Mouse (Mus musculus): ENCODE results near the gene Pip4k2a. TPM values are rescaled to one million over a fixed set of nuclear protein-coding genes. Genes with fewer than 3 reads are reported as not detected.

The Pip4k2a gene
- polyA plus RNA-seq, 1 experiment = 9.5 TPM

GRCm38 (mm10) chr2:18938232-18938631, 59.7 kb downstream of the Pip4k2a start:
- DNase-seq = no peak
- no peak for TF ChIP-seq POLR2A (IDR thresholded peaks at IDR 0.05; ENCODE audit: borderline replicate concordance, extremely low read depth, low read depth, low read length)
- 33% methylated on average over 1 of the region's 1 CpGs for WGBS
- peaks cover 15% of the 10 kb centered on the region for H3K4me1 ChIP-seq (ENCODE audit: control insufficient read depth, insufficient read depth, low read length)
- no peak overlapping the region for H3K4me3 ChIP-seq (replicated peaks; ENCODE audit: extremely low read depth, low read depth, low read length)

- peaks cover 13% of the 10 kb centered on the region for H3K4me1 ChIP-seq (ENCODE audit: control insufficient read depth, insufficient read depth, low read length)
- H3K4me3 ChIP-seq (replicated peaks; ENCODE audit: extremely low read depth, low read depth, low read length) = no peak overlapping the region
- 28% methylated on average over 2 of the region's 2 CpGs for WGBS
- TF ChIP-seq POLR2A (IDR thresholded peaks at IDR 0.05; ENCODE audit: borderline replicate concordance, extremely low read depth, low read depth, low read length) = no peak
- no peak for TF ChIP-seq CTCF (IDR thresholded peaks at IDR 0.05; ENCODE audit: insufficient read depth, low read length)
- no peak for DNase-seq
These were observed 60.3 kb downstream of the Pip4k2a start for GRCm38 (mm10) chr2:18937611-18938010.

GRCm38 (mm10) chr2:18936446-18936845, 61.5 kb downstream of the Pip4k2a start:
- 91% methylated on average over 7 of the region's 7 CpGs for WGBS
- no peak for DNase-seq
- TF ChIP-seq CTCF (IDR thresholded peaks at IDR 0.05; ENCODE audit: insufficient read depth, low read length) (no peak), POLR2A (IDR thresholded peaks at IDR 0.05; ENCODE audit: borderline replicate concordance, extremely low read depth, low read depth, low read length) (no peak)
- H3K4me3 ChIP-seq (replicated peaks; ENCODE audit: extremely low read depth, low read depth, low read length) = no peak overlapping the region
- peaks cover 13% of the 10 kb centered on the region for H3K4me1 ChIP-seq (ENCODE audit: control insufficient read depth, insufficient read depth, low read length)

- peaks cover 9% of the 10 kb centered on the region for H3K4me1 ChIP-seq (ENCODE audit: control insufficient read depth, insufficient read depth, low read length)
- WGBS = 73% methylated on average over 2 of the region's 2 CpGs
- no peak for DNase-seq
- H3K4me3 ChIP-seq (replicated peaks; ENCODE audit: extremely low read depth, low read depth, low read length) = no peak overlapping the region
- TF ChIP-seq POLR2A (IDR thresholded peaks at IDR 0.05; ENCODE audit: borderline replicate concordance, extremely low read depth, low read depth, low read length) = no peak
- no peak for TF ChIP-seq CTCF (IDR thresholded peaks at IDR 0.05; ENCODE audit: insufficient read depth, low read length)
These were observed 62.3 kb downstream of the Pip4k2a start for GRCm38 (mm10) chr2:18935581-18936027.

GRCm38 (mm10) chr2:18934131-18934530, 63.8 kb downstream of the Pip4k2a start:
- DNase-seq = no peak
- Histone ChIP-seq H3K4me3 (replicated peaks; ENCODE audit: extremely low read depth, low read depth, low read length) (no peak overlapping the region), H3K4me1 (ENCODE audit: control insufficient read depth, insufficient read depth, low read length) (peaks cover 7% of the 10 kb centered on the region)
- TF ChIP-seq POLR2A (IDR thresholded peaks at IDR 0.05; ENCODE audit: borderline replicate concordance, extremely low read depth, low read depth, low read length) (no peak), CTCF (IDR thresholded peaks at IDR 0.05; ENCODE audit: insufficient read depth, low read length) (no peak)
- 96% methylated on average over 9 of the region's 9 CpGs for WGBS

- TF ChIP-seq CTCF (IDR thresholded peaks at IDR 0.05; ENCODE audit: insufficient read depth, low read length) (no peak), POLR2A (IDR thresholded peaks at IDR 0.05; ENCODE audit: borderline replicate concordance, extremely low read depth, low read depth, low read length) (no peak)
- Histone ChIP-seq H3K4me3 (replicated peaks; ENCODE audit: extremely low read depth, low read depth, low read length) (no peak overlapping the region), H3K4me1 (ENCODE audit: control insufficient read depth, insufficient read depth, low read length) (peaks cover 7% of the 10 kb centered on the region)
- WGBS = 82% methylated on average over 7 of the region's 7 CpGs
- DNase-seq = no peak
These were observed 64.5 kb downstream of the Pip4k2a start for GRCm38 (mm10) chr2:18933418-18933817.

GRCm38 (mm10) chr2:18930318-18931060, 67.4 kb downstream of the Pip4k2a start:
- TF ChIP-seq CTCF (IDR thresholded peaks at IDR 0.05; ENCODE audit: insufficient read depth, low read length) (no peak), POLR2A (IDR thresholded peaks at IDR 0.05; ENCODE audit: borderline replicate concordance, extremely low read depth, low read depth, low read length) (no peak)
- H3K4me3 ChIP-seq (replicated peaks; ENCODE audit: extremely low read depth, low read depth, low read length) = no peak overlapping the region
- H3K4me1 ChIP-seq (ENCODE audit: control insufficient read depth, insufficient read depth, low read length) = peaks cover 4% of the 10 kb centered on the region
- no peak for DNase-seq
- 86% methylated on average over 13 of the region's 13 CpGs for WGBS

- WGBS = 68% methylated on average over 7 of the region's 7 CpGs
These were observed 69.2 kb downstream of the Pip4k2a start for GRCm38 (mm10) chr2:18928597-18929257.

GRCm38 (mm10) chr2:18928196-18928595, 69.7 kb downstream of the Pip4k2a start:
- Histone ChIP-seq H3K4me3 (replicated peaks; ENCODE audit: extremely low read depth, low read depth, low read length) (no peak overlapping the region), H3K4me1 (ENCODE audit: control insufficient read depth, insufficient read depth, low read length) (peaks cover 4% of the 10 kb centered on the region)
- no peak for DNase-seq
- no peak for TF ChIP-seq POLR2A (IDR thresholded peaks at IDR 0.05; ENCODE audit: borderline replicate concordance, extremely low read depth, low read depth, low read length)
- no peak for TF ChIP-seq CTCF (IDR thresholded peaks at IDR 0.05; ENCODE audit: insufficient read depth, low read length)
- WGBS = 34% methylated on average over 8 of the region's 8 CpGs

More at GRCm38 (mm10) chr2:18928597-18929257, 69.2 kb downstream of the Pip4k2a start:
- no peak for TF ChIP-seq CTCF (IDR thresholded peaks at IDR 0.05; ENCODE audit: insufficient read depth, low read length)
- no peak for TF ChIP-seq POLR2A (IDR thresholded peaks at IDR 0.05; ENCODE audit: borderline replicate concordance, extremely low read depth, low read depth, low read length)
- DNase-seq = no peak
- Histone ChIP-seq H3K4me1 (ENCODE audit: control insufficient read depth, insufficient read depth, low read length) (peaks cover 4% of the 10 kb centered on the region), H3K4me3 (replicated peaks; ENCODE audit: extremely low read depth, low read depth, low read length) (no peak overlapping the region)

All from lung, adult 2 months (tissue).